Mouse (Mus musculus): ENCODE results near the gene Gm17349.

The Gm17349 gene

GRCm38 (mm10) chr15:99698533-99699085 is 6.7 kb downstream of the Gm17349 start:
- DNase-seq, result no peak

GRCm38 (mm10) chr15:99697309-99697708 is 8.0 kb downstream of the Gm17349 start:
- DNase-seq, result no peak

- DNase-seq, result peak; percentile 30
These were observed 13.3 kb downstream of the Gm17349 start for GRCm38 (mm10) chr15:99691976-99692375.

- DNase-seq, result peak; percentile 12
These were observed 14.4 kb downstream of the Gm17349 start for GRCm38 (mm10) chr15:99690924-99691323.

- peak; percentile 71 for DNase-seq
These were observed 16.6 kb downstream of the Gm17349 start for GRCm38 (mm10) chr15:99688712-99689111.

GRCm38 (mm10) chr15:99684156-99684555 is 21.1 kb downstream of the Gm17349 start:
- DNase-seq, result no peak

GRCm38 (mm10) chr15:99682880-99683279 is 22.4 kb downstream of the Gm17349 start:
- DNase-seq, result no peak

GRCm38 (mm10) chr15:99679008-99679407 is 26.3 kb downstream of the Gm17349 start:
- no peak for DNase-seq

- DNase-seq, result no peak
These were observed 27.1 kb downstream of the Gm17349 start for GRCm38 (mm10) chr15:99678063-99678800.

GRCm38 (mm10) chr15:99677089-99677488 is 28.2 kb downstream of the Gm17349 start:
- DNase-seq, result no peak

GRCm38 (mm10) chr15:99674866-99675265 is 30.4 kb downstream of the Gm17349 start:
- no peak for DNase-seq

- DNase-seq, result no peak
These were observed 33.5 kb downstream of the Gm17349 start for GRCm38 (mm10) chr15:99671783-99672182.

GRCm38 (mm10) chr15:99670964-99671670 is 34.2 kb downstream of the Gm17349 start:
- no peak for DNase-seq

- DNase-seq, result peak; percentile 83
These were observed 35.0 kb downstream of the Gm17349 start, which contains the start of gene Asic1 for GRCm38 (mm10) chr15:99670154-99670821. Gene Asic1, plus strand, starts transcription at chr15:99670368.

- no peak for DNase-seq
These were observed 35.9 kb downstream of the Gm17349 start for GRCm38 (mm10) chr15:99669392-99669791.

GRCm38 (mm10) chr15:99668881-99669280 is 36.4 kb downstream of the Gm17349 start:
- peak; percentile 86 for DNase-seq

- DNase-seq, result no peak
These were observed 37.7 kb downstream of the Gm17349 start for GRCm38 (mm10) chr15:99667544-99667943.

GRCm38 (mm10) chr15:99664600-99665451 is 40.5 kb downstream of the Gm17349 start:
- DNase-seq, result peak; percentile 60

- no peak for DNase-seq
These were observed 41.2 kb downstream of the Gm17349 start for GRCm38 (mm10) chr15:99663964-99664599.

- no peak for DNase-seq
These were observed 42.9 kb downstream of the Gm17349 start for GRCm38 (mm10) chr15:99662371-99662770.

GRCm38 (mm10) chr15:99661121-99661830 is 44.0 kb downstream of the Gm17349 start:
- peak; percentile 70 for DNase-seq
